Mouse (Mus musculus): ENCODE measurements around the gene Zdhhc3. TPM values are rescaled to one million over a fixed set of nuclear protein-coding genes. Genes with fewer than 3 reads are reported as not detected.

Gene Zdhhc3
- polyA plus RNA-seq, 1 experiment from 2014 or later: 55.9 TPM

DNA sequence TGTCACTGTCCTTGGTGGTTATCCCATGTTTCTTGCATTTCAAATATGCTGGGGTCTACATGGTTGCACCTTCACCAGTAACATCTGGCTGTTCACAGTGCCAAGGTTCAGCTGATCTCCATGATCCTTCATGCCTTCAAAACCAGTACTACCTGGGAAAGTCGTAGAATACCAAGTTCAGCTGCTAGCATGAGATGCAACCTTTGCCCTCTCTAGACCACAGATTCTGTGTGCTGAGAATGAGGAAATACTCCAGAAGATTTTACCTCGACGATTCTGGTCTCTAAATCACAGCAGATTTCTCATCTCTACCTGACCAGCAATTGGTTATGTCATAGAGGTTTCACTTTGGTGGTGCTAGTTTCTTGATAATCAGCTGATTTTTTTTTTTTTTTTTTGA lies 52.8 kb downstream of the Zdhhc3 start:
- no peak overlapping the region for H3K4me3 ChIP-seq (ENCODE audit: low read depth, low read length)
- H3K4me1 ChIP-seq (ENCODE audit: control insufficient read depth, insufficient read depth, low read length): no peaks in the 10 kb centered on the region
- H3K9me3 ChIP-seq (ENCODE audit: control insufficient read depth, low read depth, low read length): no peaks in the 10 kb centered on the region
- H3K9ac ChIP-seq (replicated peaks; ENCODE audit: low read depth, low read length): no peak overlapping the region
- no peak for ATAC-seq (ENCODE audit: insufficient number of reproducible peaks, insufficient read depth, low FRiP score, low read depth)
- 75% methylated on average over 3 of the region's 3 CpGs for WGBS
- no peak overlapping the region for H3K27ac ChIP-seq (ENCODE audit: low read length)
- no peaks in the 10 kb centered on the region for H3K36me3 ChIP-seq (ENCODE audit: control insufficient read depth, insufficient read depth, low read length)
- H3K4me2 ChIP-seq (replicated peaks; ENCODE audit: low read depth, low read length): no peak overlapping the region
- H3K27me3 ChIP-seq (ENCODE audit: control insufficient read depth, insufficient read depth, low read length): no peaks in the 10 kb centered on the region

DNA sequence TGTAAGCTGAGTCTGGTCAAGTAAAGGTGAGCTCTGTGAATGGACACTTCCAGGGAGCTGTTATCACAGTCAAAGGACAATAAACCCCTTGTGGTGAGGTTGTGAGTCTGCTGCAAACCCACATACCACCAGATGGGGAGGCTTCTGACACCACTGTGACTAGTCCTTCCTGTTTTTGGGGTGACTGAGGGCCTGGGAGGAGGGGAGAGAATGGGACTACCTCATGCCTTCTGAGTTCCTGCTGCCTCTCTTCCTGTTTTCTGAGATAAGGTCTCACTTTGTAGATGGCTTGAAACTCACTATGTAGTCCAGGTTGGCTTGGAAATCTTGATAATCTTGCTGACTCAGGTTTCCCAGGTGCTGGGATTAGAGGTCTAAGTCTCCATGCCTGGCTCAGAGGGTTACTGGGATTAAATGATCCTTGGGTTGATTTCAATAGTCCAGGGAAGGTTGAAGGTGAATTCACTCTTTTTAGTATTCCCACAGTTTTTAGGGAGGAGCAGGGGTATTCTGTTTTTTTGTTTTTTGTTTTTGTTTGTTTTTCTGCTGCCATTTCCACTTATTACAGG lies 54.2 kb downstream of the Zdhhc3 start:
- Histone ChIP-seq H3K4me1 (ENCODE audit: control insufficient read depth, insufficient read depth, low read length) (no peaks in the 10 kb centered on the region), H3K27me3 (ENCODE audit: control insufficient read depth, insufficient read depth, low read length) (no peaks in the 10 kb centered on the region), H3K9ac (replicated peaks; ENCODE audit: low read depth, low read length) (no peak overlapping the region), H3K9me3 (ENCODE audit: control insufficient read depth, low read depth, low read length) (no peaks in the 10 kb centered on the region), H3K36me3 (ENCODE audit: control insufficient read depth, insufficient read depth, low read length) (no peaks in the 10 kb centered on the region), H3K4me3 (ENCODE audit: low read depth, low read length) (no peak overlapping the region), H3K27ac (ENCODE audit: low read length) (no peak overlapping the region), H3K4me2 (replicated peaks; ENCODE audit: low read depth, low read length) (no peak overlapping the region)
- no peak for ATAC-seq (ENCODE audit: insufficient number of reproducible peaks, insufficient read depth, low FRiP score, low read depth)

DNA sequence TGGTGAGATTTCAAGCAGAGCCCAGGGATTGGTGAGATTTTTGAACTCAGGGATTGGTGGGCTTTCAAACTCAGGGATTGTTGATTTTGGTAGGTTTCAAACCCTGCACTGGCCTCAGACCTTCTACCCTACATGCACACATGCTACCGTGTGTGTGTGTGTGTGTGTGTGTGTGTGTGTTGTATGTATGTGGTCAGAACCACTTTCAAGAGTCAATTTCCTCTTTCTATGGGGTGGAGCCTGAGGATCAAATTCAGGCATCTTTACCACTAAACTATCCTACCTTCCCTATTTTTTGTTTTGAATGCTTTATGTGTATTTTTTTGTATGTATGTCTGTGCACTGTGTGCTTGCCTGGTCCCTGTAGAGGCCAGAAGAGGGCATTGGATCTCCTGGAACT lies 65.3 kb downstream of the Zdhhc3 start:
- Histone ChIP-seq H3K4me1 (ENCODE audit: control insufficient read depth, insufficient read depth, low read length) (no peaks in the 10 kb centered on the region), H3K4me3 (ENCODE audit: low read depth, low read length) (no peak overlapping the region), H3K9ac (replicated peaks; ENCODE audit: low read depth, low read length) (no peak overlapping the region), H3K27me3 (ENCODE audit: control insufficient read depth, insufficient read depth, low read length) (no peaks in the 10 kb centered on the region), H3K27ac (ENCODE audit: low read length) (no peak overlapping the region), H3K9me3 (ENCODE audit: control insufficient read depth, low read depth, low read length) (no peaks in the 10 kb centered on the region), H3K4me2 (replicated peaks; ENCODE audit: low read depth, low read length) (no peak overlapping the region), H3K36me3 (ENCODE audit: control insufficient read depth, insufficient read depth, low read length) (no peaks in the 10 kb centered on the region)
- WGBS: 89% methylated on average over 1 of the region's 1 CpGs
- ATAC-seq (ENCODE audit: insufficient number of reproducible peaks, insufficient read depth, low FRiP score, low read depth): no peak

DNA sequence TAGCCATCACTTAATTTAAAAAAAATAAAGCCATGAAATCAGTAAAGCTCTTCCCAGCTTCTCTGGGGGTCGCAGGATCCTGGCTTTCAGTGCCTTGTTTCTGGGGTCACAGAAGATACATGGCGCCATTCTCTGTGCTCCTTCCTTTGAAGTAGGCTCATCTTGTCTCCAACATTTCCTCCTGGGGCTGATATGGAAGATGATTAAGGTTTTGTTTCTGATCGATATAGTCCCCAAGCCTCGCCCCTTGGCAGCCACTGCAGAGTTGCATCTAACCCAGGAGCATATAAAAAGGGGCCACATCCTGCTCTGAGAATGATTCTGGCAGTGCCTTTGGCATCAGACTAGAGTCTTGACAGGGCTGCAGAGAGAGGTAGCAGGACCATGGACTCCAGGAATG lies 78.6 kb downstream of the Zdhhc3 start, which contains the start of gene Tgm4:
Gene Tgm4, plus strand, starts transcription at position 301 of the 400 bp plus-strand sequence.
- WGBS: 87% methylated on average over 4 of the region's 4 CpGs
- Histone ChIP-seq H3K27me3 (ENCODE audit: control insufficient read depth, insufficient read depth, low read length) (no peaks in the 10 kb centered on the region), H3K4me1 (ENCODE audit: control insufficient read depth, insufficient read depth, low read length) (no peaks in the 10 kb centered on the region), H3K4me3 (ENCODE audit: low read depth, low read length) (no peak within 1 kb of the TSS), H3K9ac (replicated peaks; ENCODE audit: low read depth, low read length) (no peak within 1 kb of the TSS), H3K27ac (ENCODE audit: low read length) (no peak within 1 kb of the TSS), H3K36me3 (ENCODE audit: control insufficient read depth, insufficient read depth, low read length) (no peaks in the 10 kb centered on the region), H3K4me2 (replicated peaks; ENCODE audit: low read depth, low read length) (no peak within 1 kb of the TSS), H3K9me3 (ENCODE audit: control insufficient read depth, low read depth, low read length) (no peaks in the 10 kb centered on the region)
- ATAC-seq (ENCODE audit: insufficient number of reproducible peaks, insufficient read depth, low FRiP score, low read depth): no peak

DNA sequence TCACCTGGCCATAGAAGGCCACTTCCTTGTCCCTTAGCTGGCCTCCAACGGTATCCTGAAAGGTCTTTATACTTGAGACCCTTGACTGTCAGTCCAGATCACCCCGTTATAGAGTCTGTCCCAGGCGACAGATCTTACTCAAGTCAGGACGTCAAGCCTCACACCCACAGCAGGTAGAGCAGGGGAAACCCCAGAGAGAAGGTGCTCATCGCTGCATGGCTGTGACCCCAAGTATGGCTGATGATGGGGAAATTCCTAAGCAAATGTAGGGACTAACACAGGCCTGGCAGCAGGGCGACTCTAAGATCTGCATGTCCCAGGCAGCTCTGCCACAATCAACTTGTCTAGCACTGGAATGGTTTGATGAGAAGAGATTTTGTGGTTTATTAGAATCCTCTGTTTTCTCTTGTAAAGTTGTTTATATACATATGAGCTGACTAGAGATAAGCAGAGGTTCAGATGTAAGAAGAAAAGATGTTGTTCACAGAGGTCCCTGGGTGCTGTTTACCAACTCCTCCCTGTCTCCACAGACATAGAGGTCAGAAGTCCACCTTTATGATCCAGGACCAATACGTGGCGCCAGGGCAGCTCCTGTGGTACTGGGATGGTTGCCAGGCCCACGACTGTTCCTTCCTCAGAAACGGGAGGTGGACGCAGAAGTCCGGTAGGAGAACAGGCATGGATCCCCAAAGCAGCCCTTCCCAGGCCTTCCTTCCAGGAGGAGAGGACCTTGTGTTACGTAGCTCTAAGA lies 81.3 kb downstream of the Zdhhc3 start:
- ATAC-seq (ENCODE audit: insufficient number of reproducible peaks, insufficient read depth, low FRiP score, low read depth): no peak
- H3K4me3 ChIP-seq (ENCODE audit: low read depth, low read length): no peak overlapping the region
- no peaks in the 10 kb centered on the region for H3K36me3 ChIP-seq (ENCODE audit: control insufficient read depth, insufficient read depth, low read length)
- no peaks in the 10 kb centered on the region for H3K4me1 ChIP-seq (ENCODE audit: control insufficient read depth, insufficient read depth, low read length)
- H3K9me3 ChIP-seq (ENCODE audit: control insufficient read depth, low read depth, low read length): no peaks in the 10 kb centered on the region
- WGBS: 78% methylated on average over 13 of the region's 13 CpGs
- no peak overlapping the region for H3K27ac ChIP-seq (ENCODE audit: low read length)
- no peak overlapping the region for H3K9ac ChIP-seq (replicated peaks; ENCODE audit: low read depth, low read length)
- H3K4me2 ChIP-seq (replicated peaks; ENCODE audit: low read depth, low read length): no peak overlapping the region
- H3K27me3 ChIP-seq (ENCODE audit: control insufficient read depth, insufficient read depth, low read length): no peaks in the 10 kb centered on the region

DNA sequence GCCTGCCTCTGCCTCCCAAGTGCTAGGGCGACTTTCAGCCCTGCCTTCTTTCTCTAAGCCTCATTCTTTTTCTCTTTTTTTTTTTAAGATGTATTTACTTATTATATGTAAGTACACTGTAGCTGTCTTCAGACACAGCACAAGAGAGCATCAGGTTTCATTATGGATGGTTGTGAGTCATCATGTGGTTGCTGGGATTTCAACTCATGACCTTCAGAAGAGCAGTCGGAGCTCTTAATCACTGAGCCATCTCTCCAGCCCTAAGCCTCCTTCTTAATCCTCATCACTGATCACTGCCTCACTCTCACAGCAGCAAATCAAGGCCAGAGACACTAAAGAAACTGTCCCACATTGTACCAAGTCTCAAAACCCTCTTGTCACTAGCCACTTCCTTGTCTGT lies 88.8 kb downstream of the Zdhhc3 start:
- Histone ChIP-seq H3K9ac (replicated peaks; ENCODE audit: low read depth, low read length) (no peak overlapping the region), H3K4me3 (ENCODE audit: low read depth, low read length) (no peak overlapping the region), H3K27me3 (ENCODE audit: control insufficient read depth, insufficient read depth, low read length) (no peaks in the 10 kb centered on the region), H3K4me2 (replicated peaks; ENCODE audit: low read depth, low read length) (no peak overlapping the region), H3K36me3 (ENCODE audit: control insufficient read depth, insufficient read depth, low read length) (no peaks in the 10 kb centered on the region), H3K9me3 (ENCODE audit: control insufficient read depth, low read depth, low read length) (no peaks in the 10 kb centered on the region), H3K4me1 (ENCODE audit: control insufficient read depth, insufficient read depth, low read length) (peaks cover 8% of the 10 kb centered on the region; the same call in 1 of the 2 replicates), H3K27ac (ENCODE audit: low read length) (no peak overlapping the region)
- WGBS: 82% methylated on average over 2 of the region's 2 CpGs
- no peak for ATAC-seq (ENCODE audit: insufficient number of reproducible peaks, insufficient read depth, low FRiP score, low read depth)

DNA sequence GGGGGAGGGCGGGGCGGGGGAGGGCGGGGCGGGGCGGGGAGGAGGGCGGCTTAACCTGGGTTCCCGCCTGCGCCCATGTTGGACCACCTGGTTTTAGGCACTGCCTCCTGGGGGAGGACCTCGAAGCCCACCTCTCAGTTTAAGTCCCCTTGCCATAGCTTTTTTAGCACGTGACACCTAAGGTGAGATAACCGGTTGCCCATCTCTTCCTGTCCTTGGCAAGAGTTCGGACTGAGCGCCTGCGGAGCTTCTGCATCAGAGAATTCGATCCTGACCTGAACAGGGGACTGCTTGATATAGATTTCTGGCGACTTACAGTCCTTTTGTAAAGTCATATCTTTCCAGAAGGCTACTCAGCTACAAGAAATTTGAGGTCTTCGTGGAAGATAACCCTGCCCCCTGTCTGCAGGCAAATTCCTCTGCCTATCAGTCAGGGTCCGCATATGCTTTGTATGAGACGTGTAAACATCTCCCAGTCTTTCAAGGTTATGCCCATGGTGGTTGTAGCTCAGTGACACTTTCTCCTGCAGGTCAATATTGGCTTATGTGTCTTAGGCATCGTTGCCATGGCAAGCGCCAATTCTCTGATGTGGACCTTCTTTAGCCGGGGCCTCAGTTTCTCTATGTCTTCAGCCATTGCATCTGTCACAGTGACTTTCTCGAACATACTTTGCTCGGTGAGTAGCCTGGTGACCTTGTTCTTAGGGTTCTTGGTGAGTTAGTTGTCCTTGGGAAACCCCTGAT lies 91.2 kb downstream of the Zdhhc3 start:
- Histone ChIP-seq H3K27ac (ENCODE audit: low read length) (no peak overlapping the region), H3K4me3 (ENCODE audit: low read depth, low read length) (peak overlapping the region; percentile 65), H3K4me1 (ENCODE audit: control insufficient read depth, insufficient read depth, low read length) (peaks cover 8% of the 10 kb centered on the region; the same call in 1 of the 2 replicates), H3K4me2 (replicated peaks; ENCODE audit: low read depth, low read length) (peak overlapping the region; percentile 68), H3K9ac (replicated peaks; ENCODE audit: low read depth, low read length) (no peak overlapping the region), H3K9me3 (ENCODE audit: control insufficient read depth, low read depth, low read length) (no peaks in the 10 kb centered on the region), H3K27me3 (ENCODE audit: control insufficient read depth, insufficient read depth, low read length) (no peaks in the 10 kb centered on the region), H3K36me3 (ENCODE audit: control insufficient read depth, insufficient read depth, low read length) (peaks cover 8% of the 10 kb centered on the region)
- ATAC-seq (ENCODE audit: insufficient number of reproducible peaks, insufficient read depth, low FRiP score, low read depth): no peak
- 34% methylated on average over 17 of the region's 24 CpGs for WGBS

DNA sequence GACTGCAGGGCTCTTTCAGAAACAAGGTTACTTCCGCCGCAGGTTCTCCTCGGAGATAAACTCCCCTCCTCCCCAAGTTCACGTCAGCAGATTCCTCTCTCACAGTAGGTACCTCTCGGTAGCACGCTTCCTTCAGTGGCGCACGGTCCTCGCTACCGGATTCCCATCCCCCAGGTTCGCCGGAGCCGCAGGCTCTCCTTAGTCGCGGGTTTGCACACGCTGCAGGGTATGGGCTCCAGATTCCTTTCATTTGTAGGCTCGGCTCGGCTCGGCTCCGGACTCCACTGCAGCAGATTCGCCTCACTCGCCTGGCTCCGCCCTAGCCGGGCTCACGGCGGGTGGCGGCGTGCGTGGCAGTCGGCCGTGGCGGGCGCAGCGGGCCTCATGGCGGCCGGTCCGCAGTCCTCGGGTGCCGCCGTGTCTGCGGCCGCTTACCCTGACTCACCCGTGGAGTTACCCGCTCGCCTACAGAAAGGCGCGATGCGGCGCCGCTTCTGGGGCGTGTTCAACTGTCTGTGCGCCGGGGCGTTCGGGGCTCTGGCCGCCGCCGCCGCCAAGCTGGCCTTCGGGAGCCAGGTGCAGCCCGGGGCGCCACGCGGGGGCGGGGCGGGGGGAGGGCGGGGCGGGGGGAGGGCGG lies 91.9 kb downstream of the Zdhhc3 start, which contains the start of gene Tmem42:
Gene Tmem42, plus strand, starts transcription at position 332 of the 637 bp plus-strand sequence.
- no peaks in the 10 kb centered on the region for H3K9me3 ChIP-seq (ENCODE audit: control insufficient read depth, low read depth, low read length)
- peak within 1 kb of the TSS; percentile 89 for H3K27ac ChIP-seq (ENCODE audit: low read length)
- 1% methylated on average over 50 of the region's 69 CpGs for WGBS
- peak within 1 kb of the TSS; percentile 68 for H3K4me2 ChIP-seq (replicated peaks; ENCODE audit: low read depth, low read length)
- peak; percentile 99 for ATAC-seq (ENCODE audit: insufficient number of reproducible peaks, insufficient read depth, low FRiP score, low read depth)
- peaks cover 15% of the 10 kb centered on the region for H3K36me3 ChIP-seq (ENCODE audit: control insufficient read depth, insufficient read depth, low read length)
- H3K9ac ChIP-seq (replicated peaks; ENCODE audit: low read depth, low read length): peak within 1 kb of the TSS; percentile 56
- peaks cover 8% of the 10 kb centered on the region; the same call in 1 of the 2 replicates for H3K4me1 ChIP-seq (ENCODE audit: control insufficient read depth, insufficient read depth, low read length)
- H3K4me3 ChIP-seq (ENCODE audit: low read depth, low read length): peak within 1 kb of the TSS; percentile 65
- H3K27me3 ChIP-seq (ENCODE audit: control insufficient read depth, insufficient read depth, low read length): no peaks in the 10 kb centered on the region
